Mouse (Mus musculus) CH12.LX (cell line): ENCODE results near the gene Ccdc134. TPM values are rescaled to one million over a fixed set of nuclear protein-coding genes. Genes with fewer than 3 reads are reported as not detected.

Experiments used
- DNase-seq: peaks from one replicate; pipeline ENCODE4 v3.0.0-alpha.2; 2013; ENCODE audit errors: extremely low read depth
- H3K27ac ChIP-seq: 2 replicates; pipeline ENCODE4 v1.5.1; 2012; ENCODE audit warnings: low read depth, mild to moderate bottlenecking, control low read depth, moderate library complexity; ENCODE audit not compliant: insufficient read depth
- H3K27me3 ChIP-seq: replicated peaks from 2 replicates; pipeline ENCODE3; 2012; ENCODE audit warnings: inconsistent platforms
- H3K36me3 ChIP-seq, 2 experiments: replicated peaks in 1 of 2; 2 replicates each; pipeline versions ENCODE3 to v1.6.1; 2012; ENCODE audit warnings: inconsistent platforms in 1 of 2, low read length in 1 of 2, mild to moderate bottlenecking in 1 of 2, mixed read lengths in 1 of 2, moderate library complexity in 1 of 2; ENCODE audit not compliant: control insufficient read depth in 1 of 2, insufficient read depth in 1 of 2
- H3K4me1 ChIP-seq, 2 experiments: 2 replicates each; pipeline ENCODE4 v1.6.1; 2012; ENCODE audit warnings: inconsistent platforms in 1 of 2, moderate library complexity in 1 of 2; ENCODE audit not compliant: insufficient read depth in 2 of 2, control insufficient read depth in 1 of 2
- H3K4me2 ChIP-seq: 2 replicates; pipeline ENCODE4 v1.6.1; 2012; ENCODE audit warnings: low read depth, mild to moderate bottlenecking, control low read depth; ENCODE audit not compliant: poor library complexity, insufficient read depth, severe bottlenecking
- H3K4me3 ChIP-seq, 3 experiments: fragments of 150-350 bp in 1 of 3; sonication (generic) in 1 of 3; replicated peaks in 1 of 3; 2 replicates each; pipeline versions ENCODE3 to v1.5.1; 2011 to 2012; ENCODE audit warnings: low read depth in 2 of 3, low read length in 2 of 3, mild to moderate bottlenecking in 2 of 3, moderate library complexity in 2 of 3, control low read depth in 1 of 3, improper control_type of control experiment in 1 of 3, inconsistent platforms in 1 of 3, mixed read lengths in 1 of 3; ENCODE audit not compliant: poor library complexity in 1 of 3
- H3K79me2 ChIP-seq: replicated peaks from 2 replicates; pipeline ENCODE4 v1.6.1; 2012; ENCODE audit warnings: mild to moderate bottlenecking, moderate library complexity; ENCODE audit not compliant: control insufficient read depth, poor library complexity, insufficient read depth, severe bottlenecking; ENCODE audit errors: extremely low read depth
- H3K9ac ChIP-seq: 2 replicates; pipeline ENCODE4 v1.6.1; 2012; ENCODE audit warnings: low read depth, mild to moderate bottlenecking, control low read depth, moderate library complexity; ENCODE audit not compliant: insufficient read depth
- H3K9me3 ChIP-seq: replicated peaks from 2 replicates; pipeline ENCODE3; 2012; ENCODE audit warnings: low read length, inconsistent platforms, mixed read lengths
- CHD1 ChIP-seq: IDR thresholded peaks from 2 replicates; pipeline ENCODE4 v1.6.1; 2012; ENCODE audit warnings: low read depth, low read length, improper control_type of control experiment, inconsistent platforms
- E2F4 ChIP-seq: IDR thresholded peaks from 2 replicates; pipeline ENCODE4 v1.6.1; 2011; ENCODE audit warnings: low read depth, low read length, improper control_type of control experiment; ENCODE audit not compliant: insufficient replicate concordance
- ELF1 ChIP-seq: IDR thresholded peaks from 2 replicates; pipeline ENCODE4 v1.6.1; 2014; ENCODE audit warnings: low read depth, mild to moderate bottlenecking, inconsistent platforms, low read length, improper control_type of control experiment
- EP300 ChIP-seq: IDR thresholded peaks from 2 replicates; pipeline ENCODE4 v1.6.1; 2011; ENCODE audit warnings: low read length, improper control_type of control experiment
- ETS1 ChIP-seq: conservative IDR thresholded peaks from 2 replicates; pipeline ENCODE4 v1.6.1; 2012; ENCODE audit warnings: low read depth, mild to moderate bottlenecking, inconsistent platforms, low read length, improper control_type of control experiment, moderate library complexity
- GABPA ChIP-seq: IDR thresholded peaks from 2 replicates; pipeline ENCODE4 v1.6.1; 2012; ENCODE audit warnings: low read depth, low read length, improper control_type of control experiment, inconsistent platforms; ENCODE audit not compliant: insufficient replicate concordance
- HCFC1 ChIP-seq: IDR thresholded peaks from 2 replicates; pipeline ENCODE4 v1.6.1; 2012; ENCODE audit warnings: low read depth, mild to moderate bottlenecking, inconsistent platforms, low read length, improper control_type of control experiment
- KAT2A ChIP-seq: IDR thresholded peaks from 2 replicates; pipeline ENCODE4 v1.6.1; 2012; ENCODE audit warnings: low read length, improper control_type of control experiment, inconsistent platforms; ENCODE audit not compliant: insufficient replicate concordance
- MAX ChIP-seq: IDR thresholded peaks from 2 replicates; pipeline ENCODE4 v1.6.1; 2011; ENCODE audit warnings: low read length, improper control_type of control experiment
- MAZ ChIP-seq: IDR thresholded peaks from 2 replicates; pipeline ENCODE4 v1.6.1; 2012; ENCODE audit warnings: low read depth, mild to moderate bottlenecking, inconsistent platforms, low read length, improper control_type of control experiment, moderate library complexity
- MXI1 ChIP-seq: IDR thresholded peaks from 2 replicates; pipeline ENCODE4 v1.6.1; 2011; ENCODE audit warnings: mild to moderate bottlenecking, low read depth, low read length, improper control_type of control experiment
- MYC ChIP-seq: IDR thresholded peaks from 2 replicates; pipeline ENCODE4 v1.6.1; 2011; ENCODE audit warnings: low read depth, mild to moderate bottlenecking, improper control_type of control experiment, low read length
- NRF1 ChIP-seq: IDR thresholded peaks from 2 replicates; pipeline ENCODE4 v1.6.1; 2014; ENCODE audit warnings: low read depth, mild to moderate bottlenecking, inconsistent platforms, low read length, improper control_type of control experiment, moderate library complexity
- POLR2A ChIP-seq: IDR thresholded peaks from 2 replicates; pipeline ENCODE4 v1.6.1; 2011; ENCODE audit warnings: low read depth, mild to moderate bottlenecking, improper control_type of control experiment, low read length
- POLR2AphosphoS2 ChIP-seq: IDR thresholded peaks from 2 replicates; pipeline ENCODE4 v1.6.1; 2011; ENCODE audit warnings: low read depth, low read length, improper control_type of control experiment
- RAD21 ChIP-seq: IDR thresholded peaks from 2 replicates; pipeline ENCODE4 v1.6.1; 2011; ENCODE audit warnings: low read depth, mild to moderate bottlenecking, low read length, improper control_type of control experiment, moderate library complexity
- UBTF ChIP-seq: IDR thresholded peaks from 2 replicates; pipeline ENCODE4 v1.6.1; 2012; ENCODE audit warnings: low read depth, mild to moderate bottlenecking, inconsistent platforms, low read length, improper control_type of control experiment, moderate library complexity
- USF2 ChIP-seq: conservative IDR thresholded peaks from 2 replicates; pipeline ENCODE4 v1.6.1; 2011; ENCODE audit warnings: low read depth, low read length, improper control_type of control experiment
- ZC3H11A ChIP-seq: IDR thresholded peaks from 2 replicates; pipeline ENCODE4 v1.6.1; 2012; ENCODE audit warnings: low read depth, mild to moderate bottlenecking, inconsistent platforms, low read length, improper control_type of control experiment
- ZMIZ1 ChIP-seq: IDR thresholded peaks from 2 replicates; pipeline ENCODE4 v1.6.1; 2012; ENCODE audit warnings: low read depth, mild to moderate bottlenecking, inconsistent platforms, low read length, improper control_type of control experiment
- ZNF384 ChIP-seq: IDR thresholded peaks from 2 replicates; pipeline ENCODE4 v1.6.1; 2012; ENCODE audit warnings: low read depth, low read length, improper control_type of control experiment, inconsistent platforms
- dilution Hi-C: fragments of 300-500 bp; cut with MboI; formaldehyde crosslinking; loops from 2 replicates; pipeline ENCODE4 v1.14.3; 2020; ENCODE audit warnings: low sequenced_read_pairs; ENCODE audit not compliant: extremely low pct_unique_long_range_greater_than_20kb, extremely low pct_ligation_motif_present
- in situ Hi-C: fragments of 300-500 bp; cut with MboI; formaldehyde crosslinking; loops from 3 replicates; pipeline ENCODE4 v1.14.3; 2019; ENCODE audit warnings: low sequenced_read_pairs, low pct_ligation_motif_present, low pct_unique_long_range_greater_than_20kb, mixed read lengths
- polyA plus RNA-seq: library from polyadenylated mRNA; unstranded; fragments of >175 nt; gene quantifications from 2 replicates; pipeline ENCODE4 v1.2.1, GENCODE M21; 2012; ENCODE audit warnings: low read depth; ENCODE audit not compliant: insufficient read length
- total RNA-seq, 2 experiments: library from RNA; depleted of rRNA; stranded (reverse); fragments of 300-350 nt in 1 of 2; fragments of >200 nt in 1 of 2; gene quantifications; 2 replicates each; pipeline ENCODE4 v1.2.3; 2012 to 2014

Ccdc134 gene
- total and polyA plus RNA-seq, 3 experiments = 35.7 to 43.6 (median 37.1) TPM

GRCm38 (mm10) chr15:82087266-82087665 lies 40.5 kb upstream of the Ccdc134 start:
- Histone ChIP-seq H3K36me3 (no peaks in the 10 kb centered on the region), H3K9ac (no peak overlapping the region), H3K4me3 (no peak overlapping the region), H3K4me1 (no peaks in the 10 kb centered on the region; a peak in 1 of 4 replicates), H3K4me2 (no peak overlapping the region), H3K79me2 (no peaks in the 10 kb centered on the region), H3K9me3 (no peaks in the 10 kb centered on the region), H3K27me3 (peaks cover 45% of the 10 kb centered on the region), H3K27ac (no peak overlapping the region)
- no peak for DNase-seq
- in situ Hi-C loops = no loop called here
- dilution Hi-C loops = no loop called here
- TF ChIP-seq MAZ (no peak), CHD1 (no peak), POLR2A (no peak), MYC (no peak), UBTF (no peak), ZMIZ1 (no peak), HCFC1 (no peak), ZNF384 (no peak), POLR2AphosphoS2 (no peak), RAD21 (no peak), NRF1 (no peak)

- Histone ChIP-seq H3K36me3 (no peaks in the 10 kb centered on the region), H3K27ac (no peak overlapping the region), H3K4me2 (no peak overlapping the region), H3K4me1 (no peaks in the 10 kb centered on the region; a peak in 1 of 4 replicates), H3K79me2 (no peaks in the 10 kb centered on the region), H3K4me3 (no peak overlapping the region), H3K9me3 (peaks cover 1% of the 10 kb centered on the region), H3K9ac (no peak overlapping the region), H3K27me3 (peaks cover 24% of the 10 kb centered on the region)
- no peak for TF ChIP-seq KAT2A
- TF ChIP-seq ETS1 = no peak
- TF ChIP-seq RAD21 = no peak
- no peak for TF ChIP-seq E2F4
- no peak for TF ChIP-seq MAX
- TF ChIP-seq ZC3H11A = no peak
- TF ChIP-seq USF2 = no peak
- TF ChIP-seq HCFC1 = no peak
- TF ChIP-seq EP300 = no peak
- no peak for TF ChIP-seq ELF1
- no peak for TF ChIP-seq GABPA
- TF ChIP-seq MYC = no peak
- TF ChIP-seq CHD1 = no peak
- TF ChIP-seq UBTF = no peak
- no peak for TF ChIP-seq MXI1
- dilution Hi-C loops (no loop called here), in situ Hi-C loops (no loop called here)
- DNase-seq = no peak
Observed at GRCm38 (mm10) chr15:82091061-82091460, 36.7 kb upstream of the Ccdc134 start.
